Mouse (Mus musculus): ENCODE measurements around the gene Eif2d. TPM values are rescaled to one million over a fixed set of nuclear protein-coding genes. Genes with fewer than 3 reads are reported as not detected.
A peak's percentile ranks its signal among the peaks of the same experiment; 100 is the strongest.

Eif2d gene
- polyA plus RNA-seq, 1 experiment: 41.9 TPM

DNA sequence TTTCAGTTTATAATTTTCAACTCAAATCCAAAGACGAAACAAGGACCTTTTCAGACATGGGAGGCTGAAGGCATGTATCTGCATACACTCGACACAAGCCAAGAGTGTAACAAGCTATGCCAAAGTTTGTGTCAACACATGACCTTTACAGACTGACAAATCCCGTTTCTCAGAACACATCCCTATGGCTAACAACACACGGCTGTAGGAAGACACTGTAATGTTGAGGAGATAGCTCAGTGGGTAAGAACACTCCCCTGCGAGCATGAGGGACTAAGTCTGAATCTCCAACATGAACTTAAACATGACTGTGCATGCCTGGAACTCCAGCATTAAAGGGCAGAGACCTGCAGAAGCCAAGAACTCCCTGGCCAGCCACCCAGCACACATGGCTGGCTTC lies 53.4 kb downstream of the Eif2d start:
- Histone ChIP-seq H3K4me1 (replicated peaks; ENCODE audit: control insufficient read depth, insufficient read depth, low read length) (peaks cover 33% of the 10 kb centered on the region), H3K4me3 (ENCODE audit: control insufficient read depth, insufficient read depth, low read length) (no peak overlapping the region), H3K27ac (ENCODE audit: control insufficient read depth, insufficient read depth, low read length) (no peak overlapping the region), H3K27me3 (ENCODE audit: control insufficient read depth, insufficient read depth, low read length) (no peaks in the 10 kb centered on the region), H3K36me3 (ENCODE audit: control insufficient read depth, insufficient read depth, low read length) (no peaks in the 10 kb centered on the region)
- no peak for DNase-seq
- WGBS: 94% methylated on average over 5 of the region's 5 CpGs
- no peak for TF ChIP-seq CTCF (IDR thresholded peaks at IDR 0.05; ENCODE audit: borderline replicate concordance, control insufficient read depth, extremely low read depth, insufficient read depth, low read length, poor library complexity)
- no peak for TF ChIP-seq POLR2A (IDR thresholded peaks at IDR 0.05; ENCODE audit: control insufficient read depth, extremely low read depth, insufficient read depth, low read length, poor library complexity)

GRCm38 (mm10) chr1:131207531-131207930 lies 54.5 kb downstream of the Eif2d start:
- 18% methylated on average over 5 of the region's 5 CpGs for WGBS
- DNase-seq: peak; percentile 90
- Histone ChIP-seq H3K36me3 (ENCODE audit: control insufficient read depth, insufficient read depth, low read length) (no peaks in the 10 kb centered on the region), H3K27ac (ENCODE audit: control insufficient read depth, insufficient read depth, low read length) (no peak overlapping the region), H3K27me3 (ENCODE audit: control insufficient read depth, insufficient read depth, low read length) (no peaks in the 10 kb centered on the region), H3K4me1 (replicated peaks; ENCODE audit: control insufficient read depth, insufficient read depth, low read length) (peaks cover 27% of the 10 kb centered on the region), H3K4me3 (ENCODE audit: control insufficient read depth, insufficient read depth, low read length) (no peak overlapping the region)
- peak; percentile 86 for TF ChIP-seq CTCF (IDR thresholded peaks at IDR 0.05; ENCODE audit: borderline replicate concordance, control insufficient read depth, extremely low read depth, insufficient read depth, low read length, poor library complexity)
- TF ChIP-seq POLR2A (IDR thresholded peaks at IDR 0.05; ENCODE audit: control insufficient read depth, extremely low read depth, insufficient read depth, low read length, poor library complexity): no peak

GRCm38 (mm10) chr1:131208081-131208480 lies 55.1 kb downstream of the Eif2d start:
- Histone ChIP-seq H3K4me3 (ENCODE audit: control insufficient read depth, insufficient read depth, low read length) (no peak overlapping the region), H3K27me3 (ENCODE audit: control insufficient read depth, insufficient read depth, low read length) (no peaks in the 10 kb centered on the region), H3K36me3 (ENCODE audit: control insufficient read depth, insufficient read depth, low read length) (no peaks in the 10 kb centered on the region), H3K27ac (ENCODE audit: control insufficient read depth, insufficient read depth, low read length) (no peak overlapping the region), H3K4me1 (replicated peaks; ENCODE audit: control insufficient read depth, insufficient read depth, low read length) (peaks cover 29% of the 10 kb centered on the region)
- 95% methylated on average over 5 of the region's 5 CpGs for WGBS
- TF ChIP-seq CTCF (IDR thresholded peaks at IDR 0.05; ENCODE audit: borderline replicate concordance, control insufficient read depth, extremely low read depth, insufficient read depth, low read length, poor library complexity): no peak
- no peak for DNase-seq

DNA sequence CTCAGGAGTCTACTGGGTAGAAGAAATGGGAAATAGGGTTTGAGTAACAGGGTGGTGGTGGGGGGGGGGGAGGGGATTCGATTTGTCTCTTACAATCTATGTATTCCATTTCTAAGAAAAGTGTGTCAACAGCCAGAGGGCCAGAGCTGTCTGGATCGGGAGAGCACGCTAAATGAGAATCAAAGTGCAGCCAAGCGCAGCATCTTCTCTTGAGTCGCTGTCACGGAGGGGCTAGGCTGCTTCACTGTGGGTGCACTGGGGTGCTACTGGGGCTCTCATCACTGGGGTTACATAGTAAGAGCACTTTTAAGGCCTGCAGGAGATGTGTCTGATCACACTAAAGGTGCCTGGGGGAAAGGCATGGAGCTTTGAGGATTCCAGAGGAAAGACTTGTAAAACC lies 55.8 kb downstream of the Eif2d start:
- H3K36me3 ChIP-seq (ENCODE audit: control insufficient read depth, insufficient read depth, low read length): no peaks in the 10 kb centered on the region
- H3K27me3 ChIP-seq (ENCODE audit: control insufficient read depth, insufficient read depth, low read length): no peaks in the 10 kb centered on the region
- peaks cover 22% of the 10 kb centered on the region for H3K4me1 ChIP-seq (replicated peaks; ENCODE audit: control insufficient read depth, insufficient read depth, low read length)
- WGBS: 95% methylated on average over 6 of the region's 6 CpGs
- DNase-seq: no peak
- TF ChIP-seq CTCF (IDR thresholded peaks at IDR 0.05; ENCODE audit: borderline replicate concordance, control insufficient read depth, extremely low read depth, insufficient read depth, low read length, poor library complexity) (no peak), POLR2A (IDR thresholded peaks at IDR 0.05; ENCODE audit: control insufficient read depth, extremely low read depth, insufficient read depth, low read length, poor library complexity) (no peak)
- H3K27ac ChIP-seq (ENCODE audit: control insufficient read depth, insufficient read depth, low read length): no peak overlapping the region
- H3K4me3 ChIP-seq (ENCODE audit: control insufficient read depth, insufficient read depth, low read length): no peak overlapping the region

- peaks cover 14% of the 10 kb centered on the region for H3K4me1 ChIP-seq (replicated peaks; ENCODE audit: control insufficient read depth, insufficient read depth, low read length)
- TF ChIP-seq CTCF (IDR thresholded peaks at IDR 0.05; ENCODE audit: borderline replicate concordance, control insufficient read depth, extremely low read depth, insufficient read depth, low read length, poor library complexity): no peak
- TF ChIP-seq POLR2A (IDR thresholded peaks at IDR 0.05; ENCODE audit: control insufficient read depth, extremely low read depth, insufficient read depth, low read length, poor library complexity): no peak
- no peak for DNase-seq
- no peak overlapping the region for H3K4me3 ChIP-seq (ENCODE audit: control insufficient read depth, insufficient read depth, low read length)
- no peak overlapping the region for H3K27ac ChIP-seq (ENCODE audit: control insufficient read depth, insufficient read depth, low read length)
- no peaks in the 10 kb centered on the region for H3K27me3 ChIP-seq (ENCODE audit: control insufficient read depth, insufficient read depth, low read length)
- WGBS: 92% methylated on average over 8 of the region's 8 CpGs
- no peaks in the 10 kb centered on the region for H3K36me3 ChIP-seq (ENCODE audit: control insufficient read depth, insufficient read depth, low read length)
Measured at GRCm38 (mm10) chr1:131209971-131210426, 57.0 kb downstream of the Eif2d start.

GRCm38 (mm10) chr1:131211655-131212054 lies 58.7 kb downstream of the Eif2d start:
- H3K4me1 ChIP-seq (replicated peaks; ENCODE audit: control insufficient read depth, insufficient read depth, low read length): peaks cover 6% of the 10 kb centered on the region
- no peak for DNase-seq
- no peak overlapping the region for H3K27ac ChIP-seq (ENCODE audit: control insufficient read depth, insufficient read depth, low read length)
- no peaks in the 10 kb centered on the region for H3K36me3 ChIP-seq (ENCODE audit: control insufficient read depth, insufficient read depth, low read length)
- no peaks in the 10 kb centered on the region for H3K27me3 ChIP-seq (ENCODE audit: control insufficient read depth, insufficient read depth, low read length)
- H3K4me3 ChIP-seq (ENCODE audit: control insufficient read depth, insufficient read depth, low read length): no peak overlapping the region
- TF ChIP-seq POLR2A (IDR thresholded peaks at IDR 0.05; ENCODE audit: control insufficient read depth, extremely low read depth, insufficient read depth, low read length, poor library complexity) (no peak), CTCF (IDR thresholded peaks at IDR 0.05; ENCODE audit: borderline replicate concordance, control insufficient read depth, extremely low read depth, insufficient read depth, low read length, poor library complexity) (no peak)
- WGBS: 100% methylated on average over 1 of the region's 1 CpGs

DNA sequence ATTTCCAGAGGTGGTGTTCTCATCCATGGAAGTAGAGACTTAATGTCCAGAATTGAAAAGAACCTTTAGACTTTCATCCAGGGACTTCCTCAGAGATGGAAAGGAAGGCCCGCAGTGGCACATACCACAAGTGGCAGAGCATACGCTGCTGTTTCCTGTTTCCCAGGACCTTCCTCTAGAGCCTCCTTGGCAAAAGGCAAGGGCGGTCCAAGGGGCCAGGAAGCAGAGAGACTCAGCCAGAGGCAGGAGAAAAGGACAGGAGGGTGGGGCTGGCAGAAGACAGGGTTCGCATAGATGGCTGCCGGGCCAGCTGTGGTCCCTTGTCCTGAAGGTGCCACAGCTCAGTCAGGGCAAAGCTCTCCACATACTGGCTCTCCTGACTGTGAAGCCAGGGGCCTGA lies 60.0 kb downstream of the Eif2d start:
- WGBS: 38% methylated on average over 5 of the region's 5 CpGs
- Histone ChIP-seq H3K4me1 (replicated peaks; ENCODE audit: control insufficient read depth, insufficient read depth, low read length) (peaks cover 6% of the 10 kb centered on the region; the same call in 1 of the 2 replicates), H3K4me3 (ENCODE audit: control insufficient read depth, insufficient read depth, low read length) (no peak overlapping the region), H3K27ac (ENCODE audit: control insufficient read depth, insufficient read depth, low read length) (no peak overlapping the region), H3K27me3 (ENCODE audit: control insufficient read depth, insufficient read depth, low read length) (no peaks in the 10 kb centered on the region), H3K36me3 (ENCODE audit: control insufficient read depth, insufficient read depth, low read length) (no peaks in the 10 kb centered on the region)
- no peak for DNase-seq
- TF ChIP-seq CTCF (IDR thresholded peaks at IDR 0.05; ENCODE audit: borderline replicate concordance, control insufficient read depth, extremely low read depth, insufficient read depth, low read length, poor library complexity) (no peak), POLR2A (IDR thresholded peaks at IDR 0.05; ENCODE audit: control insufficient read depth, extremely low read depth, insufficient read depth, low read length, poor library complexity) (no peak)
